Mouse (Mus musculus): ENCODE measurements around the gene Cdkn2a.

DNA sequence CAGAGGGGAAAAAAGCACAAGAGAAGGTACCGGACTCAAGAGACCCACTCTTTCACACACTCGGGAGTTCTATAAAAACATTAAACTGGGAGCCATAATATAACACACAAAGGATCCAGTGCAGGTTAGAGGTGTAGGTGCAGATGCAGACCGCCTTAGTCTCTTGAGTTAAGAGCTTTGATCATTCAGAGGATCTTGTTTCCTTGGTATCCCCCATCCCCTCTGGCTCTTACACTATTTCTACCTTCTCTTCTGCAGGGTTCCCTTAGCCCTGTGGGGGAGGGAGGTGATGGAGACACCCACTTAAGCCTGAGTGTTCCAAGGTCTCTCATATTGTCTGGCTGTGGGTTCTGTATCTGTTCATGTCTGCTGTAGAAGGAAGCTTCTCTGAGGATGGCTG lies 13.5 kb upstream of the Cdkn2a start:
- TF ChIP-seq EP300 (IDR thresholded peaks at IDR 0.05; ENCODE audit: low read depth) (no peak), CTCF (IDR thresholded peaks at IDR 0.05; ENCODE audit: low read depth) (no peak)
